Mouse (Mus musculus): ENCODE measurements around the gene Gkn2. TPM values are rescaled to one million over a fixed set of nuclear protein-coding genes. Genes with fewer than 3 reads are reported as not detected.

Gkn2 gene
- polyA plus RNA-seq, 1 experiment from 2014 or later: not detected

DNA sequence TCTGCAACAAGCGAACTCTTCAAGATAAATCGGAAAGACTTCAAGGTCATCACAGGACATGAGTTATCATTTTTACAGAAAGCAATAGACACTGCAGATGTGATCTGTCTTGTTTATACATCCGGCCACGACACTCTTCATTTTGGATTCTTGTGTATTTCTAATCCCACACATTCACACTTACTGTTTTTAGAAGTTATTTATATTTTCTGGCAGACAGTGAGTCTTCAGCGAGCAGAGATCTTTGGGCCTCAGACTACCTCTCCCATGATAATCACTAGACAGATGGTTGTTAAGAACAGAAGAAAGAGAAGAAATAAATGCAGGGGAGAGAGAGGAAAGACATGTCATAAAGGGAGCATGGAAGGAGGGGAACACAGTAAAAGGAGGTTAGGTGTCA lies 3.9 kb upstream of the Gkn2 start:
- H3K9me3 ChIP-seq (replicated peaks): no peaks in the 10 kb centered on the region
- no peak overlapping the region for H3K9ac ChIP-seq
- ATAC-seq (replicated peaks; ENCODE audit: insufficient number of reproducible peaks, insufficient read depth, low FRiP score, low read depth): no peak
- 72% methylated on average over 5 of the region's 5 CpGs for WGBS
- H3K4me1 ChIP-seq (replicated peaks): no peaks in the 10 kb centered on the region
- no peak overlapping the region for H3K4me2 ChIP-seq
- peaks cover 19% of the 10 kb centered on the region for H3K27me3 ChIP-seq
- H3K36me3 ChIP-seq: no peaks in the 10 kb centered on the region
- H3K4me3 ChIP-seq: no peak overlapping the region
- no peak overlapping the region for H3K27ac ChIP-seq

DNA sequence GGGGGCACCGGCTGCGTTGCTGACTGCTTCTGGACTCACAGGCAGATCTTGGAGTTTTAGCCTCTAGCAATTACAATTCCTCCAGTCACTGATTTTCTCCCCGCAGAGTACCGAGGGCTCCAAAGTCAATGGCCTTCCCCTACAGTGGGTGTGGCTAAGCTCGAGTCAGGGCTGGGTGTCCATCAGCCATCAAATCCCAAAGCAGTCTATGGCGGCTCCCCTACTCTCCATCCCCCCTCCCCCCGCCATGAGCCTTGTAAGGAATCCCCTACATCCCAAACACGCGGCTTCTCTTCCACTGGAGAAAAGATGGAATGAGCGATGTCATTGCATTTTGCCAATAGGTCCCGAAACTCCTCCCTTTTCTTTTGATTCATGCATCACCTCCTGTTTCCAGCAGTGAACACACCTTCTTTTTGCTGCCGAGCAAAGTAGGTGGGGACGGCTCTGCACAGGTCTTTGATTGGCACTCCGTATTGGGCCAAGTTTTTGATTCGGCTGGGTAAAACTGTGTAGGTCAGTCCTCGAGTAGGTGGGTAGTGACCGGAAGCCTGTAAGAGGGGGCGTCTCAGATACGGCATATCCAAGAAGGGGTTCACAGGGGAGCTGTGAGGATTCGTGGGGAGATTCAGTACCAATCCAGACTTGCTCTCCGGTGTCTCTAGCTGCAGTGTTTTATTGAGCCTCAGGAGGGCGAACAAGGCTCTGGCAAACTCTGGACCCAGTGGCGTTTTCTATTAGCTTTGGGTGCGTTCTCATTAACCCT lies 11.0 kb downstream of the Gkn2 start:
- no peak for ATAC-seq (replicated peaks; ENCODE audit: insufficient number of reproducible peaks, insufficient read depth, low FRiP score, low read depth)
- WGBS: 13% methylated on average over 24 of the region's 24 CpGs
- H3K4me2 ChIP-seq: peak overlapping the region; percentile 56
- no peak overlapping the region for H3K27ac ChIP-seq
- no peaks in the 10 kb centered on the region for H3K36me3 ChIP-seq
- peak overlapping the region; percentile 27; the same call in 1 of the 2 replicates for H3K9ac ChIP-seq
- H3K4me3 ChIP-seq: peak overlapping the region; percentile 36
- no peaks in the 10 kb centered on the region for H3K9me3 ChIP-seq (replicated peaks)
- peaks cover 14% of the 10 kb centered on the region for H3K4me1 ChIP-seq (replicated peaks)
- peaks cover 81% of the 10 kb centered on the region for H3K27me3 ChIP-seq

- H3K9ac ChIP-seq: no peak overlapping the region
- H3K4me1 ChIP-seq (replicated peaks): peaks cover 14% of the 10 kb centered on the region
- ATAC-seq (replicated peaks; ENCODE audit: insufficient number of reproducible peaks, insufficient read depth, low FRiP score, low read depth): no peak
- peaks cover 81% of the 10 kb centered on the region for H3K27me3 ChIP-seq
- H3K27ac ChIP-seq: no peak overlapping the region
- no peaks in the 10 kb centered on the region for H3K9me3 ChIP-seq (replicated peaks)
- H3K36me3 ChIP-seq: no peaks in the 10 kb centered on the region
- H3K4me2 ChIP-seq: peak overlapping the region; percentile 56
- WGBS: 37% methylated on average over 5 of the region's 6 CpGs
- no peak overlapping the region for H3K4me3 ChIP-seq
Measured at GRCm38 (mm10) chr6:87384761-87385160, 11.6 kb downstream of the Gkn2 start.

DNA sequence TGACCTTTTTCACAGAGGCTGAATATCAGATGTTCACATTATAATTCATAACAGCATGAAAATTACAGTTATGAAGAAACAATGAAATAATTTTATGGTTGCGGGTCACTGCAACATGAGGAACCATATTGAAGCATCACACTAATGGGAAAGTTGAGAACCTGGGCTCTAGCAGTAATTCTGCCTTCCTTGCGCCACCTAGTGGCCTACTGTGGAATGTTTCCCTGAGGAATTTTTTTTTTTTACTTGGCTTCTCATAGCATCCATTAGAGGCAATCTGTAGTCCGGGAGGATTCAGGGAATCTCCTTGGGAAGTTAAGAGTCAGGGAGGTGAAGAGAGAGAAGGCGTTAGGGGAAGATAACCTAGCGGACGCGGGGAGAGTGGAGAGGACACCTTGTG lies 13.0 kb downstream of the Gkn2 start:
- no peak overlapping the region for H3K4me2 ChIP-seq
- H3K36me3 ChIP-seq: no peaks in the 10 kb centered on the region
- H3K4me1 ChIP-seq (replicated peaks): peaks cover 14% of the 10 kb centered on the region
- 9% methylated on average over 7 of the region's 7 CpGs for WGBS
- peaks cover 75% of the 10 kb centered on the region for H3K27me3 ChIP-seq
- no peak overlapping the region for H3K4me3 ChIP-seq
- no peak overlapping the region for H3K27ac ChIP-seq
- no peaks in the 10 kb centered on the region for H3K9me3 ChIP-seq (replicated peaks)
- no peak overlapping the region for H3K9ac ChIP-seq
- no peak for ATAC-seq (replicated peaks; ENCODE audit: insufficient number of reproducible peaks, insufficient read depth, low FRiP score, low read depth)

- Histone ChIP-seq H3K27me3 (peaks cover 73% of the 10 kb centered on the region), H3K4me3 (no peak overlapping the region)
- ATAC-seq (replicated peaks; ENCODE audit: insufficient number of reproducible peaks, insufficient read depth, low FRiP score, low read depth): no peak
Measured at GRCm38 (mm10) chr6:87386681-87387080, 13.5 kb downstream of the Gkn2 start.

DNA sequence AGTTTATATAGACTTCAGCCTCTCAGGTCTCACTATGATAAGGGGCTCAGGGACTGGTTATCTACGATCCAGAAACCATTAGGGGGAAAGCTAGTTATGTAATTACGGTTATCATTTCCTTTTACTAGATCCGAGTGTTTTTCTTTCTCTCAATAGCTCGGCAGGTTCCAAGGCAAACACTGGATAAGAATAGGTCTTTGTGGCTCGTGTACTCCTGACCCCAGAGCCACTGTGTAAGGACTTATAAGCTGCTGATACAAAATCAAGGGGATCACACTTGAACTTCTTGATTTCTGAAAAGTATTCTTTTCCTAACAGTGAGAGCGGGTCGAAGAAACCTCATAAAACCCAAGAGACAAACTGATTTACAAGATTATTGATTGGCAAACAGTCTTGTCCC lies 15.7 kb downstream of the Gkn2 start, which contains the start of gene Gkn3:
Gene Gkn3, minus strand, starts transcription at position 59 of the 400 bp plus-strand sequence.
- WGBS: 41% methylated on average over 7 of the region's 7 CpGs
- Histone ChIP-seq H3K9ac (no peak within 1 kb of the TSS), H3K27ac (no peak within 1 kb of the TSS), H3K27me3 (peaks cover 62% of the 10 kb centered on the region), H3K9me3 (replicated peaks) (no peaks in the 10 kb centered on the region), H3K36me3 (no peaks in the 10 kb centered on the region), H3K4me3 (no peak within 1 kb of the TSS), H3K4me2 (no peak within 1 kb of the TSS), H3K4me1 (replicated peaks) (peaks cover 14% of the 10 kb centered on the region)
- ATAC-seq (replicated peaks; ENCODE audit: insufficient number of reproducible peaks, insufficient read depth, low FRiP score, low read depth): no peak

More at GRCm38 (mm10) chr6:87386681-87387080, 13.5 kb downstream of the Gkn2 start:
- WGBS: 75% methylated on average over 10 of the region's 10 CpGs
- Histone ChIP-seq H3K9me3 (replicated peaks) (no peaks in the 10 kb centered on the region), H3K36me3 (no peaks in the 10 kb centered on the region), H3K9ac (no peak overlapping the region), H3K4me2 (no peak overlapping the region), H3K4me1 (replicated peaks) (peaks cover 14% of the 10 kb centered on the region), H3K27ac (no peak overlapping the region)

DNA sequence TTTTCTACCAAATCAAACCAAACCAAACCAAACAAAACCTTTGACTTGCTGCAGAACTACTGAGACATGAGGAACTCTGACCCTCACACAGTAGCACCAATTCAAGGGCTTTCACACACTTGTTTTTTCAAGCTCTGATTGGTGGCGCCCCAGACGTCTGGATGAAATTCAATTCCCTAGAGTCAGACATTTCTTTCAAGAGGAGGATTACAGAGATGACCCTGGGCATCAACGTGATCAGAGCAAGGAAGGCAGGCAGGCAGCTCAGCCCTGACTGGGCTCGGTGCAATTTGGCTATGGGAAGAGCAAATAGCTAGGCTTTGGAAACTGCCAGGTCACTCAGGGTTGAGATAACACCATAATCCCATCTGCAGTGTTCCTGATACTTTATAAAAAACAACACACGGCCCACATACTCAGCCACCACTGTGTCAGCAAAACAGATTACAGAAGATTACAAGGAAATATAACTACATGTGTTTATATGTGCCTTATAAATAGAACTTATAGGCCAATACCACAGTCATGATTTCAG lies 16.4 kb downstream of the Gkn2 start:
- Histone ChIP-seq H3K27me3 (peaks cover 63% of the 10 kb centered on the region), H3K27ac (no peak overlapping the region), H3K4me2 (no peak overlapping the region), H3K9me3 (replicated peaks) (no peaks in the 10 kb centered on the region), H3K36me3 (no peaks in the 10 kb centered on the region), H3K9ac (no peak overlapping the region), H3K4me3 (no peak overlapping the region), H3K4me1 (replicated peaks) (peaks cover 10% of the 10 kb centered on the region)
- no peak for ATAC-seq (replicated peaks; ENCODE audit: insufficient number of reproducible peaks, insufficient read depth, low FRiP score, low read depth)
- WGBS: 25% methylated on average over 5 of the region's 5 CpGs

DNA sequence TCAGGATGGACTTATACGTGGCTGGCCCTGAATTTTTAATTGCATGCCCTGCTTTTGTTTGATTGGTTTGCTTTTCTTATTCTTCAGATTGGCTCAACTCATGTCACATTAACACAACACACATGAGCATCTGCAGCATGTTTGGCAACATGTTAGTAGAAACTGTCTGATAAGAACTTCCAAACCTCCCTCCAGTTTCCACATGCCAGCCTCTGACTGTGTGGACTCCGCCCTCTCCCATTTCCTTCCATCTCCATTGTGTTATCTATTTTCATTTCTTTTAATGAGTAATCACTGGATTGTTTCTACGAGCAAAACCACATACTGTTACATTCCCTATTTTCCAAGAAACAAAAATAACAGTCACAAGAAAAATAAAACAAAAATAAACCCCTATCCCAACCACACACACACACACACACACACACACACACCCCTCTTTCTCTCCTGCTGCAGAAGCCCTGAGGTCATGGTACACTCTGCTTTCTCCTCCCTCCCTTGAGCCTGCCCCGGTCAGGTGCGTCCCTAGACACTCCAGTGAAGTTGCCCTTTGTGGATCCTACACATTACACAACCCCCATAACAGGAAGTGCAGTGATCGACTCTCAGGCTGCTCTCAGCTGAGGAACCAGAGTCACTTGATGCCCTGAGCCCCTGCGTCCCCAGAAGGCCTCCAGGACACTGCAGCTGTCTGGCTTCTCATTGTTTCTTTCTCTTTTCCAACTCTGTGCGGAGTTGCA lies 20.5 kb downstream of the Gkn2 start:
- no peak for ATAC-seq (replicated peaks; ENCODE audit: insufficient number of reproducible peaks, insufficient read depth, low FRiP score, low read depth)
- Histone ChIP-seq H3K4me2 (no peak overlapping the region), H3K36me3 (no peaks in the 10 kb centered on the region), H3K27me3 (peaks cover 66% of the 10 kb centered on the region), H3K27ac (no peak overlapping the region), H3K4me3 (no peak overlapping the region), H3K9me3 (replicated peaks) (no peaks in the 10 kb centered on the region), H3K4me1 (replicated peaks) (peaks cover 10% of the 10 kb centered on the region; the same call in 1 of the 2 replicates), H3K9ac (no peak overlapping the region)
- WGBS: 66% methylated on average over 8 of the region's 8 CpGs

DNA sequence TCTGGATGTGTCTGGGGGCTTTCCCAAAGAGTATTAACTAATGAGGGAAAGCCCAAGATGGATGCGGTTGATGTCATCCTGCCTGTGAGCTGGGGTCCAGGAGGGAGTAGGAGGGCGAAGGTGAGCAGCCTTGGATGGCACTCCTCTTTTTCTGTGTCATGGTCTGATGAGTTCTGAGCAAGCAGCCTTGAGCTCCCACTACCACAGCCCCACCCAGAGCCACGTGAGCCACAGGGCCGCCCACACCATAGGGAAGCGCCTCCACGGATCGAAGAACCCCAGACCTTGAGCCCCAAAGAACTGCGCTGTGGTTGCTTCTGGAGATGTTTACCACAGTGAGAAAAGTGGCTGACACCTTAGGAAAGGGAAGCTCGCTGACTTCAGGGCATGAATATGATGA lies 21.6 kb downstream of the Gkn2 start:
- no peaks in the 10 kb centered on the region for H3K9me3 ChIP-seq (replicated peaks)
- no peak for ATAC-seq (replicated peaks; ENCODE audit: insufficient number of reproducible peaks, insufficient read depth, low FRiP score, low read depth)
- H3K4me3 ChIP-seq: no peak overlapping the region
- H3K27me3 ChIP-seq: peaks cover 63% of the 10 kb centered on the region
- H3K4me2 ChIP-seq: 0 out of 2 replicates have a peak overlapping the region, but pooled peaks have one; percentile 17
- H3K36me3 ChIP-seq: no peaks in the 10 kb centered on the region
- H3K27ac ChIP-seq: no peak overlapping the region
- peaks cover 16% of the 10 kb centered on the region for H3K4me1 ChIP-seq (replicated peaks)
- 73% methylated on average over 9 of the region's 9 CpGs for WGBS
- H3K9ac ChIP-seq: no peak overlapping the region

DNA sequence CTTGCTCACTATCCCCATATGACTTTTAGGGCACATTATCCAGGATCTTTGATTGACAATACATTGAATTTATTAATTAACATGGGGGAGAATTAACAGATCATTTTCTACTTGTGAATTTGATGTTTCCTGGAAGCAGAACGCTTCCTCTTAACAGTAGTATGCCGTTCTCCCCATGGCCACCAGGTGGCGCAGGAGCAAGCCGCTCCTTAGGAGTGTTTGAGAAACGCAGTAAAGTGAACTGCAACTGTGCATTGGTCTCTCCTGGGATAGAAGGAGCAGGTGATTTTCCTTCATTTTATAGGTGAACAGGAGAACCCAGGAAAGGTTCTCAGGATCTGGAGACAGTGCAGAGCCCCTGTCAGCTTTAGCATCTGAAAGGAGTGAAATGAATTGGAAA lies 26.0 kb downstream of the Gkn2 start:
- 3% methylated on average over 5 of the region's 5 CpGs for WGBS
- ATAC-seq (replicated peaks; ENCODE audit: insufficient number of reproducible peaks, insufficient read depth, low FRiP score, low read depth): no peak
- peaks cover 28% of the 10 kb centered on the region for H3K4me1 ChIP-seq (replicated peaks)
- H3K4me2 ChIP-seq: no peak overlapping the region
- H3K27me3 ChIP-seq: peaks cover 50% of the 10 kb centered on the region
- H3K27ac ChIP-seq: no peak overlapping the region
- H3K36me3 ChIP-seq: no peaks in the 10 kb centered on the region
- H3K4me3 ChIP-seq: no peak overlapping the region
- H3K9me3 ChIP-seq (replicated peaks): no peaks in the 10 kb centered on the region
- H3K9ac ChIP-seq: no peak overlapping the region

- Histone ChIP-seq H3K4me1 (replicated peaks) (peaks cover 25% of the 10 kb centered on the region), H3K4me3 (no peak overlapping the region), H3K4me2 (no peak overlapping the region), H3K27ac (no peak overlapping the region), H3K27me3 (peaks cover 41% of the 10 kb centered on the region), H3K9me3 (replicated peaks) (no peaks in the 10 kb centered on the region), H3K9ac (no peak overlapping the region), H3K36me3 (no peaks in the 10 kb centered on the region)
- ATAC-seq (replicated peaks; ENCODE audit: insufficient number of reproducible peaks, insufficient read depth, low FRiP score, low read depth): no peak
- 33% methylated on average over 4 of the region's 4 CpGs for WGBS
Measured at GRCm38 (mm10) chr6:87399886-87400566, 26.9 kb downstream of the Gkn2 start.

Data from heart, embryonic 15.5 days (tissue).